Mouse (Mus musculus): ENCODE measurements at regions not wholly inside any gene's neighbourhood (a gene's known extent, or its start where the extent isn't known, plus 50 kb on each side); places are given as distances from the start of the nearest gene placed in this dataset.

GRCm38 (mm10) chr10:97338033-97338692 is 141.2 kb upstream of the Dcn start:
- in situ Hi-C loops (cut with MboI; ENCODE audit: low sequenced_read_pairs) = loop anchor here (10.0 kb wide), 1 partner anchor 1203 kb away; the partner anchor contains the start of gene Gm5426

- in situ Hi-C loops (cut with MboI; ENCODE audit: low sequenced_read_pairs) = loop anchor here (10.0 kb wide), 1 partner anchor 1205 kb away; the partner anchor contains the start of gene Gm5426
Measured at GRCm38 (mm10) chr10:97339866-97340706, 139.3 kb upstream of the Dcn start.

- in situ Hi-C loops (cut with MboI; ENCODE audit: low sequenced_read_pairs) = no loop called here
Measured at GRCm38 (mm10) chr10:97345347-97345746, 134.1 kb upstream of the Dcn start.

GRCm38 (mm10) chr10:97346949-97347348 is 132.5 kb upstream of the Dcn start:
- in situ Hi-C loops (cut with MboI; ENCODE audit: low sequenced_read_pairs) = no loop called here

- in situ Hi-C loops (cut with MboI; ENCODE audit: low sequenced_read_pairs) = loop anchor here (25.0 kb wide), 1 partner anchor 319 kb away; the partner anchor contains the start of gene Ccer1
Measured at GRCm38 (mm10) chr10:97368625-97369024, 110.8 kb upstream of the Dcn start.

- in situ Hi-C loops (cut with MboI; ENCODE audit: low sequenced_read_pairs) = no loop called here
Measured at GRCm38 (mm10) chr10:97375824-97376223, 103.6 kb upstream of the Dcn start.

GRCm38 (mm10) chr10:97376376-97376775 is 103.0 kb upstream of the Dcn start:
- in situ Hi-C loops (cut with MboI; ENCODE audit: low sequenced_read_pairs) = no loop called here

GRCm38 (mm10) chr10:97381586-97381985 is 97.8 kb upstream of the Dcn start:
- in situ Hi-C loops (cut with MboI; ENCODE audit: low sequenced_read_pairs) = no loop called here

- in situ Hi-C loops (cut with MboI; ENCODE audit: low sequenced_read_pairs) = no loop called here
Measured at GRCm38 (mm10) chr10:97383881-97384280, 95.5 kb upstream of the Dcn start.

GRCm38 (mm10) chr10:97387196-97387876 is 92.1 kb upstream of the Dcn start:
- in situ Hi-C loops (cut with MboI; ENCODE audit: low sequenced_read_pairs) = no loop called here

GRCm38 (mm10) chr10:97389647-97390590 is 89.5 kb upstream of the Dcn start:
- in situ Hi-C loops (cut with MboI; ENCODE audit: low sequenced_read_pairs) = no loop called here

- in situ Hi-C loops (cut with MboI; ENCODE audit: low sequenced_read_pairs) = no loop called here
Measured at GRCm38 (mm10) chr10:97397062-97397771, 82.2 kb upstream of the Dcn start.

- in situ Hi-C loops (cut with MboI; ENCODE audit: low sequenced_read_pairs) = no loop called here
Measured at GRCm38 (mm10) chr10:97397896-97398295, 81.5 kb upstream of the Dcn start.

GRCm38 (mm10) chr10:97402524-97402923 is 76.9 kb upstream of the Dcn start:
- in situ Hi-C loops (cut with MboI; ENCODE audit: low sequenced_read_pairs) = no loop called here

- in situ Hi-C loops (cut with MboI; ENCODE audit: low sequenced_read_pairs) = no loop called here
Measured at GRCm38 (mm10) chr10:97404076-97404787, 75.2 kb upstream of the Dcn start.

GRCm38 (mm10) chr10:97409181-97409581 is 70.2 kb upstream of the Dcn start:
- in situ Hi-C loops (cut with MboI; ENCODE audit: low sequenced_read_pairs) = no loop called here

GRCm38 (mm10) chr10:97409909-97410308 is 69.5 kb upstream of the Dcn start:
- in situ Hi-C loops (cut with MboI; ENCODE audit: low sequenced_read_pairs) = no loop called here

- in situ Hi-C loops (cut with MboI; ENCODE audit: low sequenced_read_pairs) = no loop called here
Measured at GRCm38 (mm10) chr10:97422579-97422978, 56.8 kb upstream of the Dcn start.

Data from CH12F3 (cell line).